Mouse (Mus musculus): ENCODE data around the gene Ovch2. TPM values are rescaled to one million over a fixed set of nuclear protein-coding genes. Genes with fewer than 3 reads are reported as not detected.

Ovch2 gene
- total RNA-seq, 2 experiments from 2014 or later: not detected

DNA sequence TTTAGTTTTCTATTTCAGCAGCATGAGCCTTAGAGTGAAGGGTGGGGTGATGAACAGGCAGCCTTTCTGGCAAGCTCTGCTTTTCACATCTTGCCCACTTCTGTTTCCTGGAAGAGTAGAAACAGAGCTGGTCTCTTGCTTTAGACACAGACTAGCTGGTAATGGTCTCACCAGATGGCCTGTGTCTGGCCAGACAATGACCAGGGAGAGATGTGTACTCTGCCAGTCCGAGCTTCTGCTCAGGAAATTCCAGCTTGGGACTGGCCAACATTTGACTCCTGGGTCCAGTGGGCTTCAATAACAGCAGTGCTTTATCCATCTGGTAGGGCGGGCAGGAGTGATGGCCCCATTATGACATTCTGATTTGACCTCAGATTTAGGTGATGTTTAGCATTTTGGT is 55.9 kb downstream of the Ovch2 start:
- no peak for DNase-seq (ENCODE audit: low spot score in 2 of 2)

DNA sequence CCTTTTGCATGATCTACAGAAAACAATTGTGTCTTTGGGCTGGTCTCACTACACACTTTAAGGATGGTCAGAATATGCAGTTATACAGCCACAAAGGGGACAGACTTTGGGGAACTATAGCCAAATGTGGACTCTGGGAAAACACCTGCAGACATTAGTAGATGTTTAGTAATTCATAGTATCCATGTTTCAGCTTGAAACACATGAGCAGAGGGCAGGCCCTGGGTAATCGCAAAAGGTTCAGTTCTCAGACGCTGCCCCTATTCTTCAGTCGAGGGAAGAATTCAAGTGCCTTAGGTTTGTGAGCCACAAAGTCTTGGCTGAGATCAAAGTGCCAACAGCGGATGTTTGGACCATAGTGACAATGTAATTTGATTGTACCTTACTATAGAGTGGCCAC is 56.6 kb downstream of the Ovch2 start:
- DNase-seq (ENCODE audit: low spot score in 2 of 2): no peak

DNA sequence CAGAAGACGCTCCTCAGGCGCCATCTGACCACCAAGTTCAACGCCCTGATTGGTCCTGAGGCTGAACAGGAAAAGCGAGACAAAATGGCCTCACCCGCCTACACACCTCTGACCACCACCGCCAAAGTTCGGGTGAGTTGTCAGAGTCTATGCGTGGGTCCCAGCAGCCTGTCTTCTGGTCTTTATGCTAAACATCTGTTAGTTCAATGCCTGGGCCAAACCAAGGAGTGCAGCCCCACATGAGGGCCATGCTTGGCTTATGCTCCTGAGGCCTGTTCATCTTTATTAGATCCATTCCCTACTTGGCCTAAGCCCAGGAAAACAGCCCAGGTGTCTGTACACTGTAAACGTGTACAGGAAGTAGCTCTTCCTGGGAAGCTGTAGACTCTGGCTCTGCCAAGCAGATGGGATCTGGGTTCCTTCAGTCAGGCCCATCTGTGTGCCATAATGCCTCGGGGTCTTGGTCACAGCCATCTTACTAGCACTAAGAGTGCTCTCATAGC is 58.0 kb downstream of the Ovch2 start:
- DNase-seq (ENCODE audit: low spot score in 2 of 2): no peak

DNA sequence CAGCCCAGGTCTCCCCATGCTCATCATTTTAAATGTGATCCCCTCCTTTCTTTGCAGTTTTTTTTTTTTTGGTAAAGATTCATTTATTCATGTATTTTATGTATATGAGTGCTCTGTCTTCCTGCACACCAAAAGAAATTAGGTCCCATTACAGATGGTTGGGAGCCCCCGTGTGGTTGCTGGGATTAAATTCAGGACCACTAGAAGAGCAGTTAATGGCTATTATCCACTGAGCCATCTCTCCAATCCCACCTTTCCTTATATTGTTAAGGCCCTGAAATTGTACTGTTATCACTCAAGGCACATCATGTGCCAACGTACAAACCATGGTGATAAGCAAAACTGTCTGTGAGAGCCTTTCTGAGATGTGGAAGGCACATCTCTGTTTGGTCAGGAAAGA is 62.3 kb downstream of the Ovch2 start:
- no peak for DNase-seq (ENCODE audit: low spot score in 2 of 2)

DNA sequence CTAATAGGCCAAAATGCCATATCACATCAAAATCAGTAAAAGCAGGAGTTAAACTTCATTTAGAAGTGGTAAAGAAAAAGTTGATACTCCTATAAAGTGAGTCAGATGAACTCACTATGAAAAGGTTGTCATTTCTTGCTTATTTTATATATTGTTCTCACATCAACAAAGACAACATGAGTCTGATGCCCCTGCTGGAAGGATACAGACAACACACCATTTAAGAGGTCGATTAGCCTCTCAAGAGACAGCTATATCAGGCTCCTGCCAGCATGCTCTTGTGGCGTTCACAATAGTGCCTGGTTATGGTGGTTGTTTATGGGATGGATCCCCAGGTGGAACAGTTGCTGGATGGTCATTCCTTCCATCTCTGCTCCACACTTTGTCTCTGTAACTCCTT is 67.8 kb downstream of the Ovch2 start:
- no peak for DNase-seq (ENCODE audit: low spot score in 2 of 2)

Other genes starting within 250 kb of the Ovch2 start
- 10 to 100 TPM; 15.3 to 16.9 TPM for gene Olfml1, start 233.8 kb downstream of the Ovch2 start, total RNA-seq (2021)
- gene Ppfibp2, start 206.0 kb downstream of the Ovch2 start, total RNA-seq (2021): 10 to 100 TPM in 1 of 2 experiments, 1 to 10 TPM in 1; 9.4 to 10.4 TPM
- not detected for gene 5330417H12Rik, start 176.0 kb downstream of the Ovch2 start, total RNA-seq (2021)
- under 1 TPM in 1 of 2 experiments, not detected in 1; 0.17 TPM for gene Cyb5r2, start 43.2 kb downstream of the Ovch2 start, total RNA-seq (2021)
- not detected for gene Olfr467, start 11.1 kb upstream of the Ovch2 start, total RNA-seq (2021)
- gene Olfr469, start 24.3 kb upstream of the Ovch2 start, total RNA-seq (2021): not detected
- gene Olfr470, start 46.3 kb upstream of the Ovch2 start, total RNA-seq (2021): not detected
- not detected for gene Olfr472, start 96.7 kb upstream of the Ovch2 start, total RNA-seq (2021)
- gene Olfr473, start 129.2 kb upstream of the Ovch2 start, total RNA-seq (2021): not detected
- gene Olfr474, start 153.4 kb upstream of the Ovch2 start, total RNA-seq (2021): not detected
- not detected for gene Olfr476, start 163.6 kb upstream of the Ovch2 start, total RNA-seq (2021)
- gene Olfr477, start 185.5 kb upstream of the Ovch2 start, total RNA-seq (2021): not detected
- gene Olfr478, start 232.8 kb upstream of the Ovch2 start, total RNA-seq (2021): not detected
- not detected for gene Olfr479, start 249.5 kb upstream of the Ovch2 start, total RNA-seq (2021)

Data from adrenal gland, postnatal 4 days (tissue).